Mouse (Mus musculus) intestine, embryonic 14.5 days (tissue): Measurements from ENCODE around the gene Nfix. TPM values are rescaled to one million over a fixed set of nuclear protein-coding genes. Genes with fewer than 3 reads are reported as not detected.
A peak's percentile ranks its signal among the peaks of the same experiment; 100 is the strongest.

Experiments used
- ATAC-seq: fragments of 200-750 bp; cut with Nextera tagmentation; replicated peaks from 2 replicates; pipeline ENCODE4 v1.8.0; 2017; ENCODE audit warnings: low read depth, moderate number of reproducible peaks, moderate TSS enrichment, moderate library complexity; ENCODE audit not compliant: low FRiP score, low TSS enrichment
- DNase-seq: peaks from one replicate; pipeline ENCODE4 v3.0.0-alpha.2; 2018; ENCODE audit warnings: low spot score
- H3K27ac ChIP-seq: fragments of 300-500 bp; sonication (generic); 2 replicates; pipeline ENCODE4 v1.5.1; 2014; ENCODE audit warnings: low read depth, mild to moderate bottlenecking, control low read depth
- H3K27me3 ChIP-seq: fragments of 300-500 bp; sonication (generic); replicated peaks from 2 replicates; pipeline ENCODE4 v1.6.1; 2014; ENCODE audit warnings: low read length, control low read depth; ENCODE audit not compliant: control insufficient read depth, insufficient read depth
- H3K36me3 ChIP-seq: fragments of 300-500 bp; sonication (generic); 2 replicates; pipeline ENCODE4 v1.6.1; 2014; ENCODE audit warnings: low read length, control low read depth; ENCODE audit not compliant: control insufficient read depth, insufficient read depth
- H3K4me1 ChIP-seq: fragments of 300-500 bp; sonication (generic); replicated peaks from 2 replicates; pipeline ENCODE4 v1.6.1; 2014; ENCODE audit warnings: low read length, control low read depth, mixed read lengths; ENCODE audit not compliant: control insufficient read depth, insufficient read depth
- H3K4me2 ChIP-seq: fragments of 300-500 bp; sonication (generic); 2 replicates; pipeline ENCODE4 v1.6.1; 2014; ENCODE audit warnings: low read length
- H3K4me3 ChIP-seq: fragments of 300-500 bp; sonication (generic); 2 replicates; pipeline ENCODE4 v1.5.1; 2014; ENCODE audit warnings: low read depth, low read length, control low read depth, mixed read lengths
- H3K9ac ChIP-seq: fragments of 300-500 bp; sonication (generic); 2 replicates; pipeline ENCODE4 v1.6.1; 2014; ENCODE audit warnings: mild to moderate bottlenecking, low read length
- H3K9me3 ChIP-seq: fragments of 300-500 bp; sonication (generic); 2 replicates; pipeline ENCODE4 v1.6.1; 2016; ENCODE audit warnings: low read length, control low read depth; ENCODE audit not compliant: control insufficient read depth
- WGBS: fragments of 180-500 bp; shearing (Covaris S2); extraction: QIAGEN DNeasy Blood & Tissue Kit; methylation state at CpG from one replicate; pipeline ENCODE4 v1.1.7; 2014; 5-methylcytosine and 5-hydroxymethylcytosine counted together
- polyA plus RNA-seq: library from polyadenylated mRNA; unstranded; fragments of >200 nt; fragmentation: Nextera tagmentation; extraction: Ambion mirVana; gene quantifications from 2 replicates; pipeline ENCODE4 v1.2.1, GENCODE M21; 2014

Gene Nfix
- polyA plus RNA-seq, 1 experiment from 2014 or later, result 14.4 TPM

DNA sequence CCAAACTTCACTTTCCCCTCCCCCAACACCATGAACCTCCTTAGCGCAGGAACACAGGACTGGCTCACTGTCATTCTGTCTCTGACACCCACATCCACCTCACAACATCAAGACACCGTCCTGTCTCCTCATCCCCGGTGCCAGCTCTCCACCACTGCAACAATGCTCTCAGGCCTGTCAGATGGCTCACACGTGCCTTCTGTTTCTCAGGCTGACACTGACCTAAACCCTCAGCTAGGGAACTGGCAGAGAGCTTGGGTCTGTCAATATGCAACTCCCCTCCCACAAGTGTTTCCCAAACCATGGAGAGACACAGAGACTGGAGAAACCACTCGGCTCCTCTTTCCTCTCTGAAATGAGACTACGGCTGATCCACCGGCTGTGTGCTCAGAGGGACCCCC lies 39.7 kb downstream of the Nfix start:
- H3K27me3 ChIP-seq, result peaks cover 49% of the 10 kb centered on the region
- no peaks in the 10 kb centered on the region for H3K9me3 ChIP-seq
- H3K36me3 ChIP-seq, result peaks cover 7% of the 10 kb centered on the region; the same call in 1 of the 2 replicates
- no peak overlapping the region for H3K4me2 ChIP-seq
- peaks cover 15% of the 10 kb centered on the region; the same call in 1 of the 2 replicates for H3K4me1 ChIP-seq
- ATAC-seq, result no peak
- H3K9ac ChIP-seq, result no peak overlapping the region
- 53% methylated on average over 7 of the region's 7 CpGs for WGBS
- no peak overlapping the region for H3K27ac ChIP-seq
- no peak for DNase-seq
- H3K4me3 ChIP-seq, result no peak overlapping the region

GRCm38 (mm10) chr8:84759718-84760117 lies 40.4 kb downstream of the Nfix start:
- H3K4me3 ChIP-seq, result no peak overlapping the region
- no peak for ATAC-seq
- 89% methylated on average over 10 of the region's 10 CpGs for WGBS

GRCm38 (mm10) chr8:84759126-84759525 lies 41.0 kb downstream of the Nfix start:
- Histone ChIP-seq H3K27ac (no peak overlapping the region), H3K9me3 (no peaks in the 10 kb centered on the region), H3K27me3 (peaks cover 43% of the 10 kb centered on the region), H3K9ac (no peak overlapping the region), H3K36me3 (peaks cover 7% of the 10 kb centered on the region; the same call in 1 of the 2 replicates), H3K4me2 (no peak overlapping the region), H3K4me3 (no peak overlapping the region), H3K4me1 (peaks cover 15% of the 10 kb centered on the region; the same call in 1 of the 2 replicates)
- DNase-seq (no peak), ATAC-seq (no peak)
- WGBS, result 60% methylated on average over 7 of the region's 7 CpGs

More at GRCm38 (mm10) chr8:84759718-84760117, 40.4 kb downstream of the Nfix start:
- Histone ChIP-seq H3K9ac (no peak overlapping the region), H3K36me3 (peaks cover 7% of the 10 kb centered on the region; the same call in 1 of the 2 replicates), H3K4me1 (peaks cover 15% of the 10 kb centered on the region; the same call in 1 of the 2 replicates), H3K27ac (no peak overlapping the region), H3K9me3 (no peaks in the 10 kb centered on the region), H3K4me2 (no peak overlapping the region), H3K27me3 (peaks cover 46% of the 10 kb centered on the region)
- no peak for DNase-seq

DNA sequence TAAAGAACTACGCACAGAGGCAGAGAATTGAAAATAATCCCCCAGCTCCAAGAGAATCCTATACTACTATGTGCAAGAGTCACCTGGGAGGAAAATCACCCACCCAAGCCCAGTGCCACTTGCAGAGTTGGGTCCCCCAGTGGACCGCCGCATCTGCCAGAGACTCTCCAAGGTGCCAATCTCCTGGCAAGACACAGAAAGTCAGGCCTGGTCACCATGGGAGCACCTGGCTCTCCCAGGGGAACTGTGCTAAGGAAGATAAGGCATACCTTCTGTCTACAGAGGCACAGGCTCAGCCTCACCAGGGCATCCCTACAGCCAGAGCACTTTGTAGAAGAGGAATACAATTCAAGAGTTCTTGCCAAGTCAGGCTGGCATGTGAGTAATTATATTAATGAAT lies 41.8 kb downstream of the Nfix start:
- Histone ChIP-seq H3K4me3 (no peak overlapping the region), H3K27me3 (peaks cover 43% of the 10 kb centered on the region), H3K9me3 (no peaks in the 10 kb centered on the region), H3K36me3 (peaks cover 7% of the 10 kb centered on the region; the same call in 1 of the 2 replicates), H3K4me2 (no peak overlapping the region), H3K4me1 (peaks cover 15% of the 10 kb centered on the region; the same call in 1 of the 2 replicates), H3K9ac (no peak overlapping the region), H3K27ac (no peak overlapping the region)
- WGBS, result 96% methylated on average over 3 of the region's 3 CpGs
- DNase-seq (no peak), ATAC-seq (no peak)

DNA sequence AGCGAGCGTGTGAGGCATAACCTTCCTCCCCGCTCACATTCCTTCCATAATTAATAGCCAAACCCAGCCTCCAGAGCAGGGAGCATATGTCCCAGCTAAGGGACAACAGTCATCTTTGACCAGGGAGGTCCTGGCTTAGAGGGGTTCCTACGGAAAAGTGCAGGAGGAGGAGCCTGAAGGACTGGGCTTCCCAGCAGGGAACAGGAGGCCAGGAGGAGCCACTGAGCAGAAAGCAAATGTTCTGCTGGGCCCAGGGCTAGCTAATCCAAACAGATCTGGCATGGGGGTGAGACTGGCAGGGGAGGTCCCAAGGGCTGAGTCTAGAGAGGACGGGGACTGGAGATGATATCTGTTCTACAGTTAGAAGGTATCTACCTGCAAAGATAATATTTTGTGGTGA lies 42.6 kb downstream of the Nfix start:
- ATAC-seq, result no peak

GRCm38 (mm10) chr8:84752734-84753582 lies 47.2 kb downstream of the Nfix start:
- ATAC-seq (0 out of 2 replicates have a peak, but pooled peaks have one; percentile 18), DNase-seq (no peak)
- H3K4me2 ChIP-seq, result no peak overlapping the region
- H3K9ac ChIP-seq, result no peak overlapping the region
- peaks cover 65% of the 10 kb centered on the region for H3K27me3 ChIP-seq
- WGBS, result 70% methylated on average over 6 of the region's 6 CpGs
- no peak overlapping the region for H3K4me3 ChIP-seq
- H3K36me3 ChIP-seq, result peaks cover 7% of the 10 kb centered on the region; the same call in 1 of the 2 replicates
- no peak overlapping the region for H3K27ac ChIP-seq
- no peaks in the 10 kb centered on the region for H3K9me3 ChIP-seq
- H3K4me1 ChIP-seq, result 0 out of 2 replicates have a peak, but pooled peaks cover 8% of the 10 kb centered on the region

More for the DNA sequence above, 42.6 kb downstream of the Nfix start:
- Histone ChIP-seq H3K4me2 (no peak overlapping the region), H3K27me3 (peaks cover 43% of the 10 kb centered on the region), H3K4me1 (peaks cover 15% of the 10 kb centered on the region; the same call in 1 of the 2 replicates), H3K27ac (no peak overlapping the region), H3K9ac (no peak overlapping the region), H3K9me3 (no peaks in the 10 kb centered on the region), H3K36me3 (peaks cover 7% of the 10 kb centered on the region; the same call in 1 of the 2 replicates), H3K4me3 (no peak overlapping the region)
- whole genome bisulfite sequencing, result 27% methylated on average over 5 of the region's 5 CpGs
- no peak for DNase-seq

DNA sequence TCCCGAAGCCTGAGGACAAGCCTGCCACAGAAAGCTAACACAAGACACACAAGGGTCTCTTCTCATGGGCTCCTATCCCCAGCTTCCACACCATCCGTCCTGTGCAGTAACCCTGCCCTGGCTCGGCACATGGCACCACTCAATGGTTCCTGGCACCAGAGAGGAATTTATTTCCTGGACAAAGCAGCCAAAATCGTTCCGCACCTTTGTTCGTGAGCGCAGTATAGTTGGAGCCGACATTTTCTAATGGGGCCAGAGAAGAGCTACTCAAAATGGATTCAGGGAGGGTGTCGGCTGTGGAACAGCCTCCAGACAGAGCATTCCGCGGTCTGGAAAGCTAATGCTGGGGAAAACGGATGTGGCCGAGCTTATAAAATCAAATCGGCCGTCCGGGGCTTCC lies 50.6 kb downstream of the Nfix start:
- ATAC-seq (no peak), DNase-seq (no peak)
- H3K27ac ChIP-seq, result no peak overlapping the region
- peaks cover 66% of the 10 kb centered on the region for H3K27me3 ChIP-seq
- 76% methylated on average over 16 of the region's 16 CpGs for WGBS
- peaks cover 13% of the 10 kb centered on the region for H3K4me1 ChIP-seq
- no peaks in the 10 kb centered on the region for H3K36me3 ChIP-seq
- H3K4me3 ChIP-seq, result no peak overlapping the region
- H3K9me3 ChIP-seq, result no peaks in the 10 kb centered on the region
- H3K9ac ChIP-seq, result no peak overlapping the region
- H3K4me2 ChIP-seq, result no peak overlapping the region

DNA sequence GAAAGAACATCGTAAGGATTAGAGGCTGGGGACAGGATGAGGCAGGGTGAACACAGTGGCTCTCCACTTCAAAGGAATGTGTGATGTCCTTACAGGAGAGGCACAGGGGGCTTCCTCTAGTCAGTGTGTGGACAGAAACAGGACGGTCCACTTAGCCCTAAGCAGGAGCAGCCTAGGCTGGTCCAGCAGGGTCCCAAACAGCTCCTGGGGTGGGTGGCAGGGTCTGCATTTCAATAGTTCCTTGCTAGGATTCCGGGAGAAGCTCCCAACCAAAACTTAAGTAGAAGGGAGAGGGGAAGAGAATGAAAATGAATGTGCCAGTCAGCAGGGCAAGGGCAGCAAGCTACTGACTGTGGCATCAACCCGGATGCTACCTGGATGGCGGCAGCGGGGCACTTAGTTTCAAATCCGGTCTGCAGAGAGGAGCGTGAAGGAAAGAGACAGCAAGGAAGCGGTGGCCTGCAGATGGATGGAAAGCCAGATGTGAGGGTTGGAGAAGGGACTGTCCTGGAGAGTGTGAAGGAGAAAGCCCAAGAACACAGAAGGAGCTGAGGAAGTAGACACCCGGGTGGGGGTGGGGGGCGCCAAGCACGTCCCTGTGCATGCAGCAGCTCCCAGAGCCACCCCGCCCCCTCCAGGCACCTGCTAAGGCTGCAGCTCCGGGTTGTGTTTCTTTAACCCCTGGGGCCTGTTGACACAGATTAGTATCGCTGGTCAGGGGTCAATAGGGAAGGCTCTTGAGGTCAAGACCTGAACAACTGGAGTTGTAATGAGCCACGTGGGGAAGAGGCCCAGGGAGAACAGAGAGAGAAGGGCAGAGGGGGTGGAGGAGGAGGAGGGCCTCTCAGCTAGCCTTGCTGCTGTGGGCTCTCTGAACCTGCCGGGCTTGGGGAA lies 54.9 kb downstream of the Nfix start:
- H3K36me3 ChIP-seq, result no peaks in the 10 kb centered on the region
- peaks cover 50% of the 10 kb centered on the region for H3K4me1 ChIP-seq
- no peak overlapping the region for H3K9ac ChIP-seq
- peak overlapping the region; percentile 75; the same call in 1 of the 2 replicates for H3K27ac ChIP-seq
- ATAC-seq, result no peak
- DNase-seq, result no peak
- 12% methylated on average over 17 of the region's 17 CpGs for WGBS
- H3K4me2 ChIP-seq, result 0 out of 2 replicates have a peak overlapping the region, but pooled peaks have one; percentile 40
- H3K9me3 ChIP-seq, result no peaks in the 10 kb centered on the region
- H3K4me3 ChIP-seq, result no peak overlapping the region
- peaks cover 31% of the 10 kb centered on the region for H3K27me3 ChIP-seq
